Mouse (Mus musculus) testis, adult 2 months (tissue): ENCODE results near the gene Ndufa6. TPM values are rescaled to one million over a fixed set of nuclear protein-coding genes. Genes with fewer than 3 reads are reported as not detected.

ENCODE experiments used
- H3K27ac ChIP-seq: fragments of 200-500 bp; 2 replicates; pipeline ENCODE4 v1.5.1; 2012; ENCODE audit warnings: low read depth, low read length; ENCODE audit not compliant: control insufficient read depth, insufficient read depth
- H3K27me3 ChIP-seq: fragments of 200-500 bp; 2 replicates; pipeline ENCODE4 v1.6.1; 2012; ENCODE audit warnings: mild to moderate bottlenecking, low read length, moderate library complexity; ENCODE audit not compliant: control insufficient read depth, insufficient read depth
- H3K36me3 ChIP-seq: fragments of 200-500 bp; 2 replicates; pipeline ENCODE4 v1.6.1; 2012; ENCODE audit warnings: mild to moderate bottlenecking, low read length; ENCODE audit not compliant: control insufficient read depth, insufficient read depth
- H3K4me1 ChIP-seq: fragments of 200-500 bp; 2 replicates; pipeline ENCODE4 v1.6.1; 2012; ENCODE audit warnings: low read length; ENCODE audit not compliant: control insufficient read depth, insufficient read depth
- H3K4me3 ChIP-seq: fragments of 200-500 bp; 2 replicates; pipeline ENCODE4 v1.5.1; 2012; ENCODE audit warnings: low read depth, mild to moderate bottlenecking, low read length, moderate library complexity, mixed read lengths; ENCODE audit not compliant: control insufficient read depth
- CTCF ChIP-seq: fragments of 200-500 bp; IDR thresholded peaks from 2 replicates; pipeline ENCODE4 v1.5.1; 2012; ENCODE audit warnings: low read depth, mild to moderate bottlenecking, inconsistent platforms, low read length, moderate library complexity; ENCODE audit not compliant: control insufficient read depth, insufficient read depth, insufficient replicate concordance
- POLR2A ChIP-seq: fragments of 200-500 bp; IDR thresholded peaks from 2 replicates; pipeline ENCODE4 v1.6.1; 2012; ENCODE audit warnings: low read depth, mild to moderate bottlenecking, inconsistent platforms, low read length, moderate library complexity; ENCODE audit not compliant: control insufficient read depth
- polyA plus RNA-seq: library from polyadenylated mRNA; depleted of rRNA; stranded (reverse); fragments of >200 nt; gene quantifications from 2 replicates; pipeline ENCODE4 v1.2.3, GENCODE M21; 2012

Ndufa6 gene
- polyA plus RNA-seq, 1 experiment: 240 TPM

GRCm38 (mm10) chr15:82348999-82349341 lies 5.2 kb downstream of the Ndufa6 start:
- TF ChIP-seq POLR2A (no peak), CTCF (no peak)
- no peak overlapping the region for H3K27ac ChIP-seq
- peaks cover 7% of the 10 kb centered on the region for H3K4me1 ChIP-seq
- H3K36me3 ChIP-seq: no peaks in the 10 kb centered on the region
- no peaks in the 10 kb centered on the region for H3K27me3 ChIP-seq
- H3K4me3 ChIP-seq: no peak overlapping the region

GRCm38 (mm10) chr15:82348258-82348998 lies 5.7 kb downstream of the Ndufa6 start:
- Histone ChIP-seq H3K27ac (no peak overlapping the region), H3K27me3 (no peaks in the 10 kb centered on the region), H3K36me3 (no peaks in the 10 kb centered on the region), H3K4me1 (peaks cover 7% of the 10 kb centered on the region), H3K4me3 (no peak overlapping the region)
- TF ChIP-seq CTCF (no peak), POLR2A (no peak)

GRCm38 (mm10) chr15:82347852-82348251 lies 6.3 kb downstream of the Ndufa6 start:
- H3K4me1 ChIP-seq: peaks cover 12% of the 10 kb centered on the region
- TF ChIP-seq CTCF (no peak), POLR2A (no peak)
- no peak overlapping the region for H3K27ac ChIP-seq
- no peaks in the 10 kb centered on the region for H3K27me3 ChIP-seq
- H3K4me3 ChIP-seq: no peak overlapping the region
- H3K36me3 ChIP-seq: no peaks in the 10 kb centered on the region

GRCm38 (mm10) chr15:82347303-82347676 lies 6.8 kb downstream of the Ndufa6 start:
- no peaks in the 10 kb centered on the region for H3K27me3 ChIP-seq
- peaks cover 12% of the 10 kb centered on the region for H3K4me1 ChIP-seq
- H3K36me3 ChIP-seq: no peaks in the 10 kb centered on the region
- TF ChIP-seq POLR2A: no peak
- TF ChIP-seq CTCF: no peak
- no peak overlapping the region for H3K4me3 ChIP-seq
- H3K27ac ChIP-seq: no peak overlapping the region

- no peak for TF ChIP-seq CTCF
- Histone ChIP-seq H3K27ac (no peak overlapping the region), H3K36me3 (no peaks in the 10 kb centered on the region), H3K4me1 (peaks cover 15% of the 10 kb centered on the region), H3K27me3 (no peaks in the 10 kb centered on the region), H3K4me3 (peak overlapping the region; percentile 87; the same call in 1 of the 2 replicates)
These were observed 7.4 kb downstream of the Ndufa6 start for GRCm38 (mm10) chr15:82346580-82347302.

GRCm38 (mm10) chr15:82345820-82346470 lies 8.2 kb downstream of the Ndufa6 start:
- TF ChIP-seq POLR2A (peak; percentile 75), CTCF (no peak)
- Histone ChIP-seq H3K4me3 (peak overlapping the region; percentile 87), H3K27ac (peak overlapping the region; percentile 78), H3K36me3 (no peaks in the 10 kb centered on the region), H3K27me3 (peaks cover 4% of the 10 kb centered on the region; the same call in 1 of the 2 replicates), H3K4me1 (peaks cover 21% of the 10 kb centered on the region)

- no peak overlapping the region for H3K27ac ChIP-seq
These were observed 9.2 kb downstream of the Ndufa6 start for GRCm38 (mm10) chr15:82344971-82345370.

More at GRCm38 (mm10) chr15:82344971-82345370, 9.2 kb downstream of the Ndufa6 start:
- H3K4me3 ChIP-seq: no peak overlapping the region
- H3K4me1 ChIP-seq: peaks cover 29% of the 10 kb centered on the region
- no peaks in the 10 kb centered on the region for H3K36me3 ChIP-seq
- peaks cover 9% of the 10 kb centered on the region for H3K27me3 ChIP-seq
- TF ChIP-seq POLR2A: no peak
